Mouse (Mus musculus) leukemia stem cell, adult 10-12 weeks (primary cell): ENCODE measurements around the gene Popdc3. TPM values are rescaled to one million over a fixed set of nuclear protein-coding genes. Genes with fewer than 3 reads are reported as not detected.

ENCODE experiments used
- polyA plus RNA-seq: library from polyadenylated mRNA; stranded (reverse); fragments of >175 nt; gene quantifications from 2 replicates; pipeline ENCODE4 v1.2.3, GENCODE M21; 2012; ENCODE audit warnings: low replicate concordance

The Popdc3 gene
- not detected in 2 replicates for polyA plus RNA-seq

GRCm38 (mm10) chr10:45177798-45178197 is at the start of gene Popdc3:
Gene Popdc3 (plus strand): TSS chr10:45178098.

GRCm38 (mm10) chr10:45335434-45336422 is 157.8 kb downstream of the Popdc3 start, which contains the start of gene Bves:
Gene Bves (plus strand): TSS chr10:45335772.

Other genes starting within 250 kb of the Popdc3 start
- 18.5 and 20.0 TPM in 2 replicates for gene Prep, start 110.9 kb upstream of the Popdc3 start, polyA plus RNA-seq
- 0.08 TPM in 1 of 2 replicates, not detected in the other for gene Bves, start 157.7 kb downstream of the Popdc3 start, polyA plus RNA-seq